Mouse (Mus musculus) limb, embryonic 11.5 days (tissue): ENCODE measurements around the gene Tsga10. TPM values are rescaled to one million over a fixed set of nuclear protein-coding genes. Genes with fewer than 3 reads are reported as not detected.
A peak's percentile ranks its signal among the peaks of the same experiment; 100 is the strongest.
"Not testable (repeated sequence)": the region's sequence is repeated elsewhere in the genome, so short reads cannot be mapped to it uniquely, and the experiment has no call there.

ENCODE experiments used
- ATAC-seq: fragments of 200-750 bp; cut with Nextera tagmentation; 2 replicates; pipeline ENCODE4 v1.8.0; 2017; ENCODE audit warnings: low read depth; ENCODE audit not compliant: insufficient number of reproducible peaks, low FRiP score, low TSS enrichment
- DNase-seq: peaks from one replicate; pipeline ENCODE4 v3.0.0-alpha.2; 2015; ENCODE audit warnings: low spot score
- H3K27ac ChIP-seq: fragments of 300-500 bp; sonication (generic); replicated peaks from 2 replicates; pipeline ENCODE4 v1.5.1; 2014; ENCODE audit warnings: low read depth, mild to moderate bottlenecking, low read length
- H3K27me3 ChIP-seq: fragments of 300-500 bp; sonication (generic); 2 replicates; pipeline ENCODE4 v1.6.1; 2014; ENCODE audit warnings: mild to moderate bottlenecking, low read length, mixed read lengths; ENCODE audit not compliant: control insufficient read depth, insufficient read depth
- H3K36me3 ChIP-seq: fragments of 300-500 bp; sonication (generic); 2 replicates; pipeline ENCODE4 v1.6.1; 2014; ENCODE audit warnings: mild to moderate bottlenecking, low read length, moderate library complexity, mixed read lengths; ENCODE audit not compliant: control insufficient read depth, insufficient read depth
- H3K4me1 ChIP-seq: fragments of 300-500 bp; sonication (generic); 2 replicates; pipeline ENCODE4 v1.6.1; 2014; ENCODE audit warnings: low read length, mixed read lengths; ENCODE audit not compliant: control insufficient read depth, insufficient read depth
- H3K4me2 ChIP-seq: fragments of 300-500 bp; sonication (generic); 2 replicates; pipeline ENCODE4 v1.6.1; 2014; ENCODE audit warnings: low read depth, mild to moderate bottlenecking, moderate library complexity; ENCODE audit not compliant: severe bottlenecking
- H3K4me3 ChIP-seq: fragments of 300-500 bp; sonication (generic); 2 replicates; pipeline ENCODE4 v1.5.1; 2014; ENCODE audit warnings: low read depth, low read length
- H3K9ac ChIP-seq: fragments of 300-500 bp; sonication (generic); 2 replicates; pipeline ENCODE4 v1.6.1; 2014; ENCODE audit warnings: mild to moderate bottlenecking, low read length
- H3K9me3 ChIP-seq: fragments of 300-500 bp; sonication (generic); 2 replicates; pipeline ENCODE4 v1.6.1; 2016; ENCODE audit warnings: low read length; ENCODE audit not compliant: control insufficient read depth
- WGBS: fragments of 180-500 bp; shearing (Covaris S2); extraction: QIAGEN DNeasy Blood & Tissue Kit; methylation state at CpG from one replicate; pipeline ENCODE4 v1.1.7; 2014; 5-methylcytosine and 5-hydroxymethylcytosine counted together
- polyA plus RNA-seq: library from polyadenylated mRNA; unstranded; fragments of >200 nt; fragmentation: Nextera tagmentation; extraction: Ambion mirVana; gene quantifications from 2 replicates; pipeline ENCODE4 v1.2.1, GENCODE M21; 2014

Tsga10 gene
- polyA plus RNA-seq, 1 experiment from 2014 or later, result 7.2 TPM

- peaks cover 11% of the 10 kb centered on the region for H3K27me3 ChIP-seq
- ATAC-seq (peak; percentile 87), DNase-seq (peak; percentile 68)
- no peak within 1 kb of the TSS for H3K27ac ChIP-seq
- H3K4me3 ChIP-seq, result peak within 1 kb of the TSS; percentile 49
- H3K4me2 ChIP-seq, result peak within 1 kb of the TSS; percentile 93
- H3K4me1 ChIP-seq, result no peaks in the 10 kb centered on the region
- H3K9ac ChIP-seq, result peak within 1 kb of the TSS; percentile 56
- H3K9me3 ChIP-seq, result no peaks in the 10 kb centered on the region
- under 1% methylated on average over 44 of the region's 69 CpGs for WGBS
- no peaks in the 10 kb centered on the region for H3K36me3 ChIP-seq
These were observed 146.2 kb downstream of the Tsga10 start, which contains the start of gene 2010300C02Rik for GRCm38 (mm10) chr1:37719761-37720640. 2010300C02Rik (minus strand) TSS chr1:37720085.

GRCm38 (mm10) chr1:37719030-37719723 is 147.1 kb downstream of the Tsga10 start:
- H3K9ac ChIP-seq, result peak overlapping the region; percentile 56
- H3K4me2 ChIP-seq, result peak overlapping the region; percentile 93
- peak; percentile 71 for ATAC-seq
- WGBS, result 5% methylated on average over 37 of the region's 49 CpGs
- no peaks in the 10 kb centered on the region for H3K4me1 ChIP-seq
- H3K9me3 ChIP-seq, result no peaks in the 10 kb centered on the region
- DNase-seq, result peak; percentile 46
- H3K36me3 ChIP-seq, result no peaks in the 10 kb centered on the region
- peaks cover 11% of the 10 kb centered on the region for H3K27me3 ChIP-seq
- H3K4me3 ChIP-seq, result peak overlapping the region; percentile 49
- H3K27ac ChIP-seq, result no peak overlapping the region

GRCm38 (mm10) chr1:37718516-37718915 is 147.7 kb downstream of the Tsga10 start:
- Histone ChIP-seq H3K9ac (no peak overlapping the region), H3K4me2 (no peak overlapping the region), H3K4me3 (no peak overlapping the region), H3K4me1 (no peaks in the 10 kb centered on the region), H3K36me3 (no peaks in the 10 kb centered on the region), H3K9me3 (no peaks in the 10 kb centered on the region), H3K27ac (no peak overlapping the region), H3K27me3 (peaks cover 11% of the 10 kb centered on the region)
- DNase-seq (no peak), ATAC-seq (no peak)
- 45% methylated on average over 7 of the region's 7 CpGs for WGBS

DNA sequence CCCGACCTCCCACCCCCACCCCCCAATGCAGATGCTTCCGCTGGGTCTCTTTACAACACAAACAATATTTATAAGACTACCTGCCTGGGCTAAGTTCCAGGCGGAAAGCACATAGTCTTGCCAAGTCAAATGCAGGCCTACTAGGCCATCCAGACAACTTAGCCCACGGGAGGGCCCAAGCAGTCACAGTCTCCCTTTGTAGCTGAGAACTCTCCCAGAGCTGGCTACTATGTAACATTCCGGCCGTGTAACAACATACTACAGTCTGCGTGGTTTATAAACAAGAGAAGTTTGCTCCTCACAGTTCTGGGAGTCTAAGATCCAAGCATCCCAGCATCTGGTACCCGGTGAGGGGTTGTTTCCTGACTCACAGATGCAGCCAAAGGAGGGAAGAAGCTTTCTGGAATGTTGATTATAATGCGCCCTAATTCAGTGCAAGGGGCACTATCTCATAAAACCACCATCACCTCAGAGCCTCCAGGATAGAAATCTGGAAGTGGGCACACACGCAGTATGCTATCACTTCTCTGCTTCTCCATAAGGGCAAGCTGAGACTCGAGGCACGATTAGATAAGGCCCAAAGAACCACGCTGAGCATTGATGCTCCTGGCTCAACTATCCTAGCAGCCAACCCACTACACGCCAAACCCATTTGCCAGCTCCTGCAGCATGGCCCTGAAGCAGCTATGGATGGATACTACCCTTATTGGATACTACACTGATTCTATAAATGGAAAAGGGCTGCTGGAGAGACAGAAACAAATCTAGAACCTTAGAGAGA is 148.6 kb downstream of the Tsga10 start:
- Histone ChIP-seq H3K4me3 (no peak overlapping the region), H3K4me1 (no peaks in the 10 kb centered on the region), H3K27me3 (peaks cover 11% of the 10 kb centered on the region), H3K27ac (no peak overlapping the region), H3K9ac (no peak overlapping the region), H3K9me3 (no peaks in the 10 kb centered on the region), H3K4me2 (no peak overlapping the region), H3K36me3 (no peaks in the 10 kb centered on the region)
- WGBS, result 80% methylated on average over 14 of the region's 14 CpGs
- no peak for DNase-seq
- no peak for ATAC-seq

DNA sequence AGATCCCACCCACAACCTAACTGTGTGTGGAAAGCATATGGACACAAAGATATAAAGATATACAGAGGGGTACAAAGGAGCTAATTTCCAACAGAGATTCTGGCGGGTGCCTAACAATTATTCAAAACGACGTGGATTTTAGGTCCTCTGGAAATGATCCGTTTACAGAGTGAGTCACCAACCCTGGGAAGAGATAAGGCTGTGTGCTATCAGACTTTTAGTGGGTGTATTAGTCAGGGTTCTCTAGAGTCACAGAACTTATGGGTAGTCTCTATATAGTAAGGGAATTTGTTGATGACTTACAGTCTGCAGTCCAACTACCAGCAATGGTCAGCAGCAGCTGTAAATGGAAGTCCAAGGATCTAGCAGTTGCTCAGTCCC is 153.9 kb downstream of the Tsga10 start:
- H3K4me1 ChIP-seq, H3K27ac ChIP-seq, H3K4me2 ChIP-seq, H3K4me3 ChIP-seq, ATAC-seq, H3K9me3 ChIP-seq, H3K27me3 ChIP-seq, H3K36me3 ChIP-seq, DNase-seq, H3K9ac ChIP-seq: not testable (repeated sequence)
- 76% methylated on average over 4 of the region's 4 CpGs for WGBS

DNA sequence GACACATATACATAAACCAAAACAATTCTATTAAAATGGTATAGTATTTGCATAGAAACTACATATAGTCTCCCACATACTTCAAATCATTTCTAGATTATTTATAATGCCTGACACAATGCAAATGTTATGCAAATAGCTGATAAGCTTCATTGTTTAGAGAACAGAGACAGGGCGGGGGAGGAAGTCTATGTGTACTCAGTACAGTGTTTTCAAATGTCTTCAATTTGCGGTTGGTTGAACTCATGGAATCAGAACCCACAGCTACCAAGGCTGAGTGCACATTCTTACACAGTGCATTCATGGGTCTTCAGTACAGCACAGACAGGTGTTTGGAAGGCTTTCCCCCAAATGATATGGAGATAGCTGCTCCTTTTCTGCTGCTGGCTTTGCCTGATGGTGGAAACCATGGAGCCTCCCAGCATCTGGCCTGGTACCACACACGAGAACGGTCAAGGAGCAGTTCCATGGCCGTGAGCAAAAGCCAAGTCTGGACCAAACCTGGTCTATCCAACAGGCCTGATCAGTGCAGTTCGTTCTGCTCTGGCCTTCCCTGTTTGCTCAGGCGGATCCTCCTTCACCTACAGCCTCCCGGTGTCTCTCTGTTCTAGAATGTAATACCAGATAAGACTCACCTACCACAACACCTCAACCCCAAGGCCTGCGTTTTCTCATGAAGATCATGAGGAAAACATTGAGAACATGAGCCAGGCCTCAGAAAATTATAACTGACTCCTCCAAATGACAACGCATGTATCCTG is 154.5 kb downstream of the Tsga10 start:
- Histone ChIP-seq H3K4me3 (no peak overlapping the region), H3K36me3 (no peaks in the 10 kb centered on the region), H3K4me1 (no peaks in the 10 kb centered on the region), H3K9me3 (no peaks in the 10 kb centered on the region), H3K9ac (no peak overlapping the region), H3K27ac (no peak overlapping the region), H3K27me3 (no peaks in the 10 kb centered on the region), H3K4me2 (no peak overlapping the region)
- 90% methylated on average over 10 of the region's 10 CpGs for WGBS
- ATAC-seq (no peak), DNase-seq (no peak)

DNA sequence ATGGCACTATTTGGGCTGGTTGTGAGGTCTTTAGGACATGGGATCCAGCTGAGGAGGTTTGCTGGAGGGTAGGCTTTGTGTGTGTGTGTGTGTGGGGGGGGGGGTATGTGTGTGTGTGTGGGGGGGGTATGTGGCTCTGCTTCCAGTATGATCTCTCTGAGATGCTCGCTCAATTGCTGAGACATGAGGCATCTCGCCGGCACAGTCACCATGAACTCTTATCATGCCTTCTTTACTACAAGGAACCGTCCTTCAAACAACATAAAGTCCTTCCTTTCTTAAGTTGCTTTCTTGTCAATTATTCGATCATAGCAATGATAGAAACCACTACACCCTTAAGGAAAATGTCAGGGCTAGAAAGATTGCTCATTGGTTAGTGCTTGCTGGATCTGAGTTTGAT is 155.1 kb downstream of the Tsga10 start:
- H3K4me1 ChIP-seq, result no peaks in the 10 kb centered on the region
- 91% methylated on average over 5 of the region's 5 CpGs for WGBS
- no peak overlapping the region for H3K4me3 ChIP-seq
- H3K9me3 ChIP-seq, result no peaks in the 10 kb centered on the region
- no peaks in the 10 kb centered on the region for H3K36me3 ChIP-seq
- ATAC-seq (no peak), DNase-seq (no peak)
- no peaks in the 10 kb centered on the region for H3K27me3 ChIP-seq
- H3K27ac ChIP-seq, result no peak overlapping the region
- H3K9ac ChIP-seq, result no peak overlapping the region
- H3K4me2 ChIP-seq, result no peak overlapping the region

DNA sequence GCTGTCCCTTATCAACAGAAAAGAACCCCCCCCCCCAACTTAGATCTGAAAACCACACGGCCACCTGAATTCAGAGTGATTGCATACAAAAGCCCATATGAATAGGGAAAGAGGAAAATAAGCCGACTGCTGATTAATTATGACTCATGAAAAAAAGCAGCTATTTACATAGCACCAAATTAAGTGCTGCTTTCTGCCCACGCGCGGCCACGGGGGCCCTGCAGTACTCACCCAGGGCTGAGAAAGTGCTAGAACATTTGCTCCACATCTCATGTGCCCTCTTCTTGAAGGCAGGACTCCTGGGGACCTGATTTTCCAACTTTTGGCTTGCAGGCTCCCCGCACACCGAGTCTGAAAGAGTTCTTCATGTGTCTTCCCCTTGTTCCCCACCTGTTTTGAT is 156.5 kb downstream of the Tsga10 start:
- no peaks in the 10 kb centered on the region for H3K27me3 ChIP-seq
- no peak for ATAC-seq
- 90% methylated on average over 8 of the region's 8 CpGs for WGBS

More for the DNA sequence above, 156.5 kb downstream of the Tsga10 start:
- no peaks in the 10 kb centered on the region for H3K4me1 ChIP-seq
- no peak overlapping the region for H3K9ac ChIP-seq
- no peak overlapping the region for H3K4me2 ChIP-seq
- no peak overlapping the region for H3K27ac ChIP-seq
- H3K4me3 ChIP-seq, result no peak overlapping the region
- no peaks in the 10 kb centered on the region for H3K36me3 ChIP-seq
- no peak for DNase-seq
- H3K9me3 ChIP-seq, result no peaks in the 10 kb centered on the region
